Mouse (Mus musculus) heart, embryonic 13.5 days (tissue): Measurements from ENCODE around the gene Trim45. TPM values are rescaled to one million over a fixed set of nuclear protein-coding genes. Genes with fewer than 3 reads are reported as not detected.

Experiments
- ATAC-seq: fragments of 200-750 bp; cut with Nextera tagmentation; 2 replicates; pipeline ENCODE4 v1.8.0; 2017; ENCODE audit warnings: moderate TSS enrichment; ENCODE audit not compliant: insufficient number of reproducible peaks, low FRiP score, low TSS enrichment; ENCODE audit errors: extremely low read depth
- H3K27ac ChIP-seq: fragments of 300-500 bp; sonication (generic); replicated peaks from 2 replicates; pipeline ENCODE4 v1.5.1; 2015; ENCODE audit warnings: moderate library complexity, mild to moderate bottlenecking, inconsistent platforms
- H3K27me3 ChIP-seq: fragments of 300-500 bp; sonication (generic); replicated peaks from 2 replicates; pipeline ENCODE4 v1.6.1; 2015; ENCODE audit warnings: mild to moderate bottlenecking, inconsistent platforms
- H3K36me3 ChIP-seq: fragments of 300-500 bp; sonication (generic); 2 replicates; pipeline ENCODE4 v1.6.1; 2015; ENCODE audit warnings: mild to moderate bottlenecking, inconsistent platforms
- H3K4me1 ChIP-seq: fragments of 300-500 bp; sonication (generic); 2 replicates; pipeline ENCODE4 v1.6.1; 2015; ENCODE audit warnings: inconsistent platforms
- H3K4me2 ChIP-seq: fragments of 300-500 bp; sonication (generic); 2 replicates; pipeline ENCODE4 v1.6.1; 2015; ENCODE audit warnings: inconsistent platforms, mild to moderate bottlenecking, moderate library complexity
- H3K4me3 ChIP-seq: fragments of 300-500 bp; sonication (generic); 2 replicates; pipeline ENCODE4 v1.5.1; 2015; ENCODE audit warnings: moderate library complexity, mild to moderate bottlenecking, inconsistent platforms
- H3K9ac ChIP-seq: fragments of 300-500 bp; sonication (generic); 2 replicates; pipeline ENCODE4 v1.6.1; 2015; ENCODE audit warnings: inconsistent platforms, mild to moderate bottlenecking, moderate library complexity
- H3K9me3 ChIP-seq: fragments of 300-500 bp; sonication (generic); 2 replicates; pipeline ENCODE4 v1.6.1; 2016; ENCODE audit warnings: inconsistent platforms
- WGBS: fragments of 180-500 bp; shearing (Covaris S2); methylation state at CpG from one replicate; pipeline ENCODE4 v1.1.7; 2015; ENCODE audit warnings: mixed read lengths; 5-methylcytosine and 5-hydroxymethylcytosine counted together
- polyA plus RNA-seq: library from polyadenylated mRNA; unstranded; fragments of >200 nt; fragmentation: Nextera tagmentation; extraction: Ambion mirVana; gene quantifications from 2 replicates; pipeline ENCODE4 v1.2.1, GENCODE M21; 2015

The Trim45 gene
- polyA plus RNA-seq, 1 experiment from 2014 or later, result 3.6 TPM

DNA sequence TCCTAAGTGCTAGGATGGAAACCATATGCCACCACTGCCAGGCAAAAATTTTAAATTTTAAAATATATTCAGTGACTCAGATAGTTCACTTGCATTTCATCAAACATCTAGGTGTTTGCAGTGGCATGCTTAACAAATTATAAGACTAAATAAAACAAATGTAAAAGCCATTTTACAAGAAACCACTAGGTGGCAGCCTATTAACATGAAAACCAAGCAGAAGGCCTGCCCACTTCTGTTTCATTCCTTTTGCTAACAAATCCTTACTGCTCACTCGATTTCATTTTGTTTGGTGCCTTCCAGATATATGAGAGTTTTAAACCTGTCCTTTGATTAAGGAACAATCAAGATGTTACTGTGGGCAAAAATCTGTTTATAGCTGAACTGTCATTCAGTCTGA is 51.9 kb downstream of the Trim45 start:
- H3K27me3 ChIP-seq, result 0 out of 2 replicates have a peak, but pooled peaks cover 4% of the 10 kb centered on the region
- no peak for ATAC-seq
- no peak overlapping the region for H3K27ac ChIP-seq
- 2% methylated on average over 1 of the region's 1 CpGs for WGBS
- H3K4me1 ChIP-seq, result peaks cover 6% of the 10 kb centered on the region
- no peaks in the 10 kb centered on the region for H3K36me3 ChIP-seq
- no peak overlapping the region for H3K4me3 ChIP-seq
- no peaks in the 10 kb centered on the region for H3K9me3 ChIP-seq
- H3K4me2 ChIP-seq, result no peak overlapping the region
- no peak overlapping the region for H3K9ac ChIP-seq

DNA sequence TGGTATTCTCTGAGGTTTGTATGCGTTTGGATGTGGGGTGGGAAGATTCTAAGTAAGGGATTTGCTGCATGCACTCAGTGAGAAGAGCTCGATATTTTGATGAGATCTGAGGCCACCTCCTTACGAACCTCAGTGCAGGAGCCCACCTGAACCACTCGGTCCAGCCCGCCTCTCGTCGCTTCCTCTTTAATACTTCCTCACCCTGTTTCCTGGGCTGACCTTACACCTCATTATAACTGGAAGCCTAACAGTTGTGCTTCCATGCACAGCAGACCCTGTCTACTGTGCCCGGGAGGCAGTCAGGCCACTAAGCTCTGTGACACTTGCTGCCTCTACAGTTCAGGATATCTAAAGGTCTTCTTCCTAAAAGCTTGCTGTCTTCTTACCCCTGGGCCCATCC is 57.3 kb downstream of the Trim45 start:
- Histone ChIP-seq H3K27me3 (0 out of 2 replicates have a peak, but pooled peaks cover 13% of the 10 kb centered on the region), H3K27ac (no peak overlapping the region), H3K4me1 (no peaks in the 10 kb centered on the region), H3K9ac (no peak overlapping the region), H3K36me3 (no peaks in the 10 kb centered on the region), H3K4me2 (no peak overlapping the region), H3K4me3 (no peak overlapping the region), H3K9me3 (no peaks in the 10 kb centered on the region)
- WGBS, result 77% methylated on average over 8 of the region's 8 CpGs
- no peak for ATAC-seq

Other genes starting within 250 kb of the Trim45 start
- gene Man1a2, start 236.7 kb upstream of the Trim45 start, polyA plus RNA-seq, result 46.7 and 54.2 TPM in 2 replicates
- gene Vtcn1, start 96.7 kb upstream of the Trim45 start, polyA plus RNA-seq, result 0.09 and 0.19 TPM in 2 replicates
- gene Ttf2, start 47.5 kb downstream of the Trim45 start, polyA plus RNA-seq, result 10.4 and 11.7 TPM in 2 replicates
- gene Cd101, start 107.4 kb downstream of the Trim45 start, polyA plus RNA-seq, result 0.37 and 0.47 TPM in 2 replicates
- gene Ptgfrn, start 188.1 kb downstream of the Trim45 start, polyA plus RNA-seq, result 5.1 and 6.8 TPM in 2 replicates